ENCODE assay signal across 20 mouse cellular contexts in genomic region chr13:115071431-115071830, GRCm38 (mm10). TPM values are rescaled to one million over a fixed set of nuclear protein-coding genes. Genes with fewer than 3 reads are reported as not detected.
DNase-seq lines count a peak whose midpoint lies in the region; ATAC-seq and TF ChIP-seq lines count a peak whose summit lies in the region.
"Had no signal": no experiment of that assay in that cellular context is flagged by ENCODE, and none has a peak within 500 bp of the region (broad histone marks: within the 10 kb centered on the region; RNA-seq: fewer than 3 reads in every experiment).

No protein-coding gene starts in this region.

- no peak for TF ChIP-seq CTCF in lung, embryonic 14.5 days (IDR thresholded peaks at IDR 0.05; ENCODE audit: low read depth)
- TF ChIP-seq CTCF in lung, postnatal 0 days (IDR thresholded peaks at IDR 0.05): no peak

- ATAC-seq in lung, embryonic 14.5 days (ENCODE audit: insufficient read depth): no peak
- ATAC-seq in lung, postnatal 0 days: no peak
- ATAC-seq in CD4-positive, CD25-positive, alpha-beta regulatory T cell, adult 4 months: no peak
- ATAC-seq: activated CD4-positive, CD25-positive, alpha-beta regulatory T cell, adult 4 months; forebrain, embryonic 15.5 days; inflammation-experienced regulatory T-cells, adult 6 months had no signal

- no peak overlapping the region for H3K4me2 ChIP-seq in lung, embryonic 14.5 days
- no peak overlapping the region for H3K4me2 ChIP-seq in lung, postnatal 0 days (replicated peaks; ENCODE audit: low read depth, low read length)
- H3K4me2 ChIP-seq: forebrain, embryonic 15.5 days; heart, embryonic 13.5 days; hindbrain, embryonic 14.5 days had no signal

- WGBS in lung, embryonic 14.5 days: 80% methylated on average over 3 of the region's 3 CpGs
- 60% methylated on average over 3 of the region's 3 CpGs for WGBS in lung, postnatal 0 days

- no peak overlapping the region for H3K9ac ChIP-seq in lung, embryonic 14.5 days
- H3K9ac ChIP-seq in lung, postnatal 0 days (replicated peaks; ENCODE audit: low read depth): no peak overlapping the region
- H3K9ac ChIP-seq: forebrain, embryonic 15.5 days; heart, embryonic 13.5 days; hindbrain, embryonic 14.5 days; liver, embryonic 14.5 days had no signal

- H3K4me3 ChIP-seq in lung, embryonic 14.5 days (ENCODE audit: low read depth, low read length): no peak overlapping the region
- no peak overlapping the region for H3K4me3 ChIP-seq in lung, postnatal 0 days (ENCODE audit: low read depth, low read length)
- H3K4me3 ChIP-seq: embryonic facial prominence, embryonic 10.5 days; forebrain, embryonic 15.5 days; heart, embryonic 13.5 days had no signal

- H3K4me1 ChIP-seq in lung, embryonic 14.5 days (ENCODE audit: insufficient read depth): no peaks in the 10 kb centered on the region
- H3K4me1 ChIP-seq in lung, postnatal 0 days (ENCODE audit: insufficient read depth, low read depth, low read length): no peaks in the 10 kb centered on the region
- H3K4me1 ChIP-seq: embryonic facial prominence, embryonic 10.5 days; forebrain, embryonic 15.5 days had no signal

- no peaks in the 10 kb centered on the region for H3K36me3 ChIP-seq in lung, embryonic 14.5 days (ENCODE audit: insufficient read depth)
- no peaks in the 10 kb centered on the region for H3K36me3 ChIP-seq in lung, postnatal 0 days (ENCODE audit: insufficient read depth, low read length)
- H3K36me3 ChIP-seq: embryonic facial prominence, embryonic 10.5 days; forebrain, embryonic 15.5 days had no signal

- H3K27me3 ChIP-seq in lung, embryonic 14.5 days (ENCODE audit: insufficient read depth, low read length): no peaks in the 10 kb centered on the region
- no peaks in the 10 kb centered on the region for H3K27me3 ChIP-seq in lung, postnatal 0 days (replicated peaks; ENCODE audit: insufficient read depth, low read length)
- H3K27me3 ChIP-seq: forebrain, embryonic 15.5 days; heart, embryonic 13.5 days had no signal

- peak; percentile 30 for DNase-seq in kidney, adult 11 months
- no peak for DNase-seq in kidney, postnatal 4 days
- DNase-seq in lung, embryonic 14.5 days: peak; percentile 30
- DNase-seq in lung, postnatal 0 days (ENCODE audit: low spot score): no peak
- peak; percentile 65 to 72 for DNase-seq in kidney, postnatal 25 days
- DNase-seq in lung, postnatal 25 days (ENCODE audit: low spot score): peak; percentile 65
- DNase-seq: cerebellum, adult 11 months; cerebellum, adult 9-11 months; gastrocnemius, postnatal 10 days; layer of hippocampus, adult 9-11 months; thymus, postnatal 25 days had no signal

- H3K9me3 ChIP-seq in lung, embryonic 14.5 days (ENCODE audit: low read depth, low read length): no peaks in the 10 kb centered on the region
- no peaks in the 10 kb centered on the region for H3K9me3 ChIP-seq in lung, postnatal 0 days (ENCODE audit: low read length)
- H3K9me3 ChIP-seq: embryonic facial prominence, embryonic 10.5 days; forebrain, embryonic 15.5 days; heart, embryonic 13.5 days had no signal

- TF ChIP-seq EP300 in lung, postnatal 0 days (IDR thresholded peaks at IDR 0.05): no peak

- no peak overlapping the region for H3K27ac ChIP-seq in lung, embryonic 14.5 days (ENCODE audit: low read depth)
- no peak overlapping the region for H3K27ac ChIP-seq in lung, postnatal 0 days (ENCODE audit: low read length)
- H3K27ac ChIP-seq: embryonic facial prominence, embryonic 10.5 days; forebrain, embryonic 15.5 days; heart, embryonic 13.5 days; hindbrain, embryonic 14.5 days; liver, embryonic 14.5 days; macrophage had no signal

RNA-seq across cellular contexts. Expression of gene Pelo, which starts 18.6 kb away (rescaled TPM):
- polyA plus RNA-seq in lung, embryonic 14.5 days (2014; fragmentation: Nextera tagmentation; extraction: Ambion mirVana): 6.6 and 7.0 TPM in 2 replicates
- polyA plus RNA-seq in lung, postnatal 0 days (2015; fragmentation: Nextera tagmentation; extraction: Ambion mirVana): 5.4 and 5.9 TPM in 2 replicates
- polyA plus RNA-seq in CD4-positive, CD25-positive, alpha-beta regulatory T cell, adult 4 months (2017; shearing (Covaris generic)): 1 to 10 TPM; 1.3 to 4.1 TPM

RNA-seq across cellular contexts. Expression of gene Gm49395, which starts 30.3 kb away (rescaled TPM):
- polyA plus RNA-seq in lung, embryonic 14.5 days (2014; fragmentation: Nextera tagmentation; extraction: Ambion mirVana): 6.8 and 8.3 TPM in 2 replicates
- polyA plus RNA-seq in lung, postnatal 0 days (2015; fragmentation: Nextera tagmentation; extraction: Ambion mirVana): 8.7 and 8.9 TPM in 2 replicates
- polyA plus RNA-seq in CD4-positive, CD25-positive, alpha-beta regulatory T cell, adult 4 months (2017; shearing (Covaris generic)): 1 to 10 TPM in 1 of 2 experiments, not detected in 1; 1.6 TPM
- polyA plus RNA-seq: macrophage had no signal

RNA-seq across cellular contexts. Expression of gene Itga1, which starts 30.3 kb away (rescaled TPM):
- polyA plus RNA-seq in lung, embryonic 14.5 days (2014; fragmentation: Nextera tagmentation; extraction: Ambion mirVana): 36.2 and 36.7 TPM in 2 replicates
- 22.0 and 30.1 TPM in 2 replicates for polyA plus RNA-seq in lung, postnatal 0 days (2015; fragmentation: Nextera tagmentation; extraction: Ambion mirVana)
- polyA plus RNA-seq in CD4-positive, CD25-positive, alpha-beta regulatory T cell, adult 4 months (2017; shearing (Covaris generic)): under 1 TPM; 0.18 to 0.23 TPM

Comparison
In these comparisons a context has a peak if more than half of its experiments do, and no peak if none do; other contexts are left out.
1. DNase-seq: peak in kidney, adult 11 months (single experiment), lung, embryonic 14.5 days (single experiment), kidney, postnatal 25 days (2 of 2) and lung, postnatal 25 days (single experiment); none in kidney, postnatal 4 days (0 of 2) and lung, postnatal 0 days (single experiment).
2. RNA of gene Itga1, which starts 30.3 kb away (polyA plus RNA-seq): 36.2 to 36.7 TPM in lung, embryonic 14.5 days and 22.0 to 30.1 TPM in lung, postnatal 0 days; 0.18 to 0.23 TPM in CD4-positive, CD25-positive, alpha-beta regulatory T cell, adult 4 months; every median in the first group is over 10 times any median in the second.